Mouse (Mus musculus): ENCODE measurements around the gene Plpp1. TPM values are rescaled to one million over a fixed set of nuclear protein-coding genes. Genes with fewer than 3 reads are reported as not detected.
A peak's percentile ranks its signal among the peaks of the same experiment; 100 is the strongest.

Plpp1 gene
- polyA plus RNA-seq, 1 experiment from 2014 or later: 38.0 TPM

DNA sequence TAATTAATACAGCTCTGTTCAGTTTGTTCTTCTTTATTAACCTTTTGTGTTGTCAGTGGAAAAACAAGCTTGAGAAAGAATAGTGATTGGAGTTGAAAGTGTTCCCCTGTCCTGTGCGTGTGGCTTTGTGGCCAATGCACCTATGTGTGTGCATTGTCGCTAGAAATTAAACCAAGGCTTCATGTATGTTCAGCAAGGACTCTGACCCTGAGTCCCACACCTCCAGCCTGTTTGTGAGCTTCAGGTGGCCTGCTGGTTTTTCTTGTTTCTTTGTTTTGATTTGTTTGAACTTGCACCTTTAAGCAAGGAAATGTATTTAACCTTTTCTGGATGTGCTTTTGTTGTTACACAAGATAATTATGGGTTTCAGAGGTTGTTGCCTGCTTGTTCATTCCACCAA, 29.0 kb downstream of the Plpp1 start:
- WGBS: 92% methylated on average over 2 of the region's 2 CpGs
- no peaks in the 10 kb centered on the region for H3K27me3 ChIP-seq
- no peak overlapping the region for H3K27ac ChIP-seq (replicated peaks)
- H3K9me3 ChIP-seq: no peaks in the 10 kb centered on the region
- H3K4me1 ChIP-seq: peaks cover 9% of the 10 kb centered on the region
- no peak overlapping the region for H3K4me2 ChIP-seq (replicated peaks)
- H3K36me3 ChIP-seq: no peaks in the 10 kb centered on the region
- no peak for ATAC-seq (replicated peaks)
- H3K4me3 ChIP-seq: no peak overlapping the region
- no peak overlapping the region for H3K9ac ChIP-seq (replicated peaks)

DNA sequence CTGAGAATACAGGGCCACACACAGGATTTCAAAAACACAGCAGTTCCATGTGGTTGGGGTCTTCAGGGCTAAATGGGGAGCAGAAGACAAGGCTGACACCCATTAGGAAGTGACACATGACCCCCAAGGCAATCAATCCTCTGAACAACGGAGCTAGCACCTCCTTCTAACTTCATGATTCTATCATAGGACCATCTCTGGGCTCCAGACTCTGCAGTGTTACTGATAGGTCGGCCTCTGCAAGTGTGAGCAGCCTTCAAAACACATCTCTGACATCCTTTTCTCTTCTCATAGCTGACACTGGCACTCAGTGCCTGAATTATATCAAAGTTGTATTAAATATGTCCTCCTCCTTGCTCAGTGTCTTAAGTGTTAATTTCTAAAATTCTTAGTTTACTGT, 32.0 kb downstream of the Plpp1 start:
- Histone ChIP-seq H3K36me3 (no peaks in the 10 kb centered on the region), H3K9ac (replicated peaks) (no peak overlapping the region)
- 65% methylated on average over 2 of the region's 2 CpGs for WGBS

DNA sequence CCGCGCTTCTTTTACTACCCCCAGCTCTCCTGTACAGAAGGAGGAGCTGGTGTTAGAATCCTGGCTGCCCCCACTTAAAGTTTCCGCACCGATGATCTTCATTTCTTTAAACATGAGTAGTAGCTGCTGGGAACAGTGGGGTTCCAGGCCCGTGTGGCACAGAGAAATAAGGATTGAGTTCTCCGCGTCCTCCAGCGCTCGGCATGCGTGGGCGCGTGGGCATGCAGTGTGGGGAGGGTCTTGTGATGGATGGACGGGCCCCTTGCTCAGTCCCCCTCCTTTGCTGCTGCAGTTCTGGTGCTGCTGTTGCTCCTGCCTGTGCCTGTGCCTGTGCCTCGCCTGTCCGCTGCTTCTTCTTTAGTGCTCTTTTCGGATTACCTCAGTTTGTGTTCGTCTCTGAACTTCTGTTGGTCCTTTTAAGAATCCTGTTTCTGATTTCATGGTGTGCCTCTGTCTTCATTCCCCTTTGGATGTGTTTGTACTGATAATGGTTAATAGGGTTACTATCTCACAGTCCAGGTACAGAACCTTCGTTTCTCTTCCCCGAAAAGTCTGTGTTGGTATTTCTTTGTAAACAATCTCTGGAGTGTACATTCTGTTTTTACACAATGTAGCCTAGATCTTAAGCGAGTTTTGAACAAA, 32.8 kb downstream of the Plpp1 start:
- H3K9ac ChIP-seq (replicated peaks): no peak overlapping the region
- 0 out of 2 replicates have a peak overlapping the region, but pooled peaks have one; percentile 3 for H3K4me2 ChIP-seq (replicated peaks)
- H3K4me3 ChIP-seq: no peak overlapping the region
- 49% methylated on average over 20 of the region's 20 CpGs for WGBS
- 0 out of 2 replicates have a peak, but pooled peaks have one; percentile 41 for ATAC-seq (replicated peaks)
- H3K4me1 ChIP-seq: peaks cover 15% of the 10 kb centered on the region
- H3K27ac ChIP-seq (replicated peaks): no peak overlapping the region
- no peaks in the 10 kb centered on the region for H3K36me3 ChIP-seq
- no peaks in the 10 kb centered on the region for H3K9me3 ChIP-seq
- no peaks in the 10 kb centered on the region for H3K27me3 ChIP-seq

More for the DNA sequence above, 32.0 kb downstream of the Plpp1 start:
- Histone ChIP-seq H3K9me3 (no peaks in the 10 kb centered on the region), H3K4me3 (no peak overlapping the region), H3K4me2 (replicated peaks) (no peak overlapping the region), H3K4me1 (peaks cover 15% of the 10 kb centered on the region), H3K27me3 (no peaks in the 10 kb centered on the region), H3K27ac (replicated peaks) (no peak overlapping the region)
- ATAC-seq (replicated peaks): no peak

DNA sequence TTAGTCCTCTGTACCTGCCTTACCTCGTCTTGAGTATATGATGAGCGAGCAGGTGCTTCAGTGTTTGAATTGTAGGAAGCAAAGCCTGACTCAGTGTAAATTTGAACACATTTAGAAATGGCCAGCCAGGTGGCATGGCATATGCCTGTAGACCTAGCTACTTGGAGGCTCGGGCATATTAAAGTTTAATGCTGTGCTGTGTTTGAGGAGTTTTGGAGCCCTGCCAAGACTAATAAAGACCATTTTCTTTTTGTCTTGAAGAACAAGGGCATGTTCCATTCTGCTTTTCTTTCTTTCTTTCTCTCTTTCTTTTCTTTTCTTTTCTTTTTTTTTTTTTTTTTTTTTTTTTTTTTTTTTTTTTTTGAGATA, 33.3 kb downstream of the Plpp1 start:
- Histone ChIP-seq H3K36me3 (no peaks in the 10 kb centered on the region), H3K4me2 (replicated peaks) (no peak overlapping the region), H3K27me3 (no peaks in the 10 kb centered on the region), H3K4me3 (no peak overlapping the region), H3K4me1 (peaks cover 15% of the 10 kb centered on the region), H3K9me3 (no peaks in the 10 kb centered on the region), H3K27ac (replicated peaks) (no peak overlapping the region), H3K9ac (replicated peaks) (no peak overlapping the region)
- WGBS: 45% methylated on average over 3 of the region's 3 CpGs
- ATAC-seq (replicated peaks): no peak; the same call in 1 of the 2 replicates

DNA sequence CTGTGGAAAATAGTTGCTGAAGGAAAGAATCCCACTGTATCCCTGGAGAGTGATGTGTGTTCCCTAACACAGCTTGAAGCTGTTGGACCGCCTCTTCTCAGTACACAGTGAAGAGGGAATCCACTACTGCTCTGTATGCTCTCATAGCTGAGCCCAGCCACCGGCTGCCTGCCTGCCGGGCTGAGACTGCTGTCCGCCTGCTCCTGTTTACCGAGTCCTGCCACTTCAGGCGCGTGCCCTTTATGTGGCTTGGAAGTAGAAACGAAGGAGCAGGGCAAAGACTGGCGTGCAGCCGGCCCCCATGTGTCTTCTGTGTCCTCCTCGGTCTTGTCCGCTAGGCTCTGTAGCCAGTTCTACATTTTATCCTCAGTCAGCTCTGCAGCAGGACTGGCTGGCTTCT, 34.5 kb downstream of the Plpp1 start:
- 29% methylated on average over 12 of the region's 12 CpGs for WGBS
- H3K27me3 ChIP-seq: no peaks in the 10 kb centered on the region
- H3K27ac ChIP-seq (replicated peaks): no peak overlapping the region
- H3K9ac ChIP-seq (replicated peaks): no peak overlapping the region
- ATAC-seq (replicated peaks): no peak
- H3K36me3 ChIP-seq: no peaks in the 10 kb centered on the region
- H3K4me3 ChIP-seq: no peak overlapping the region
- peaks cover 15% of the 10 kb centered on the region for H3K4me1 ChIP-seq
- H3K4me2 ChIP-seq (replicated peaks): no peak overlapping the region
- H3K9me3 ChIP-seq: no peaks in the 10 kb centered on the region

DNA sequence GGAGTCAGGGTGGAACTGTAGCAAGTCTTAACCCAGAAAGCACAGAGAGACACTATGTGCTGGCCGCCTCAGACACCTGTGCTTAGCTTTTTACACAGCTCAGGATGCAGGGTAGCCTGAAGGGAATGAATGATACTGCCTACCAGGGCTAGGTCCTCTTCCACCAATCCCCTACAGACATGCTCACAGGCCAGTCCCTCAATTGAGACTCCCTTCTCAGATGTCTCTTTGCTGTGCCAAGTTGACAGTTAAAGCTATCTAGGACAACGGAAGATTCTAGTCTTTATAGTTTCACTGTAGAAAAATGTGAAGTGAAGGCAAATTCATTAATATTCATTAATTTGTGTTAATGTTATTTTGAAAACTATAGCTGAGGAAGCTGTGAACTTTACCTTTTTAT, 36.4 kb downstream of the Plpp1 start:
- H3K4me1 ChIP-seq: peaks cover 20% of the 10 kb centered on the region

DNA sequence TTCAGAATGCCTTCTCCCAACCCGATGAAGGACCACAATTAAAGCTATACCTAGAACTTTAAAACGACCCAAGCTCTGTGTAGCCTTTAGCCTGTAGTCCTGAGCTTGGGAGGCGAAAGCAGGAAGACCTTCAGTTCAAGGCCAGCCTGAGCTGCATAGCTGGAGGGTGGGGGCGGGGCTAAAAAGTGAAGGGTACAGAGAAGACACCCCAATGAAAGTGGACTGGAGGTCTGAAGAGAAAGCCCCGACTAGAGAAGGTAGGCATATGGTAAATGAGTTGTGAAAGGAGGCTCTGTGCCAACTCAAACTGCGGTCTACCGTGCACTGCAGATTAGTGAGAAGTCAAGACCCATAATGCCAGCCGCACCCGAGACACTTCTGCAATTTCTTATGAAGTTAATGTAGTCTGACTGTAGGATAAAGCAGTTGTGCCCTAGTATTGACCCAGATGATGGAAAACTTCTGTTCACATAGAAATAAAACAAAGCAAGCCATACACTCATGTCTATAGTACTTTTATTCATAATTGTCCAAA, 37.1 kb downstream of the Plpp1 start:
- Histone ChIP-seq H3K27ac (replicated peaks) (no peak overlapping the region), H3K4me3 (no peak overlapping the region), H3K9me3 (no peaks in the 10 kb centered on the region)

More for the DNA sequence above, 36.4 kb downstream of the Plpp1 start:
- Histone ChIP-seq H3K4me3 (no peak overlapping the region), H3K36me3 (no peaks in the 10 kb centered on the region), H3K9me3 (no peaks in the 10 kb centered on the region), H3K9ac (replicated peaks) (no peak overlapping the region), H3K27me3 (no peaks in the 10 kb centered on the region), H3K27ac (replicated peaks) (no peak overlapping the region), H3K4me2 (replicated peaks) (no peak overlapping the region)
- 83% methylated on average over 2 of the region's 2 CpGs for WGBS
- no peak for ATAC-seq (replicated peaks)

DNA sequence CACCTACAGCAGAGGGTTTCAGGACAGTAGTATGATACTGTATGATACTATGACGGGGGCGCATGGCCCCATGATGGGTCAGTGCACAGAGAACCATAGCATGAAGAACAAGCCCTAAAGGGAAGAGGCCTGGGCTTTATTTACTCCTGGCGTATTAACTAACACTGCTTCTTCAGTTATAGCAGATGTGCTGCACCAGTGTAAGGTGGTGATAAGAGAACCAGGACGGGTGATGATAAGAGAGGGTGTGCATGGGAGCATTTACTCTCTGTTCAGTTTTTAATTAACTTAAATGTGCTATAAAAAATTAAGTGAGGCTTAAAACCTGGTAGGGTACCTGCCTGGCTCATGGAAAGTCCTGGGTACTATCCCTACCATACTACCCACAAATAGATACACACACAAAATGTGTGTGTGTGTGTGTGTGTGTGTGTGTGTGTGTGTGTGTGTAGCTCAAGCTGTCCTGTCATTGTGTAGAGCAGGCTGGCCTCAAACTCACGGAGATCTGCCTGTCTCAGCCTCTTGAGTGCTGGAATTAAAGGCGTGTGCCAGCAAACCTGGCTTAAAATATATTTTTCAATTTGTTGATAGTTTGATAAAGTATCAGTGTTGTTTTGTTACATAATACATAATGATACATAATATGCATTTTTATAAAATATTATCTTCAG, 38.1 kb downstream of the Plpp1 start:
- H3K4me2 ChIP-seq (replicated peaks): no peak overlapping the region
- peaks cover 14% of the 10 kb centered on the region for H3K4me1 ChIP-seq
- H3K27ac ChIP-seq (replicated peaks): no peak overlapping the region
- H3K9ac ChIP-seq (replicated peaks): no peak overlapping the region
- H3K9me3 ChIP-seq: no peaks in the 10 kb centered on the region
- 94% methylated on average over 6 of the region's 6 CpGs for WGBS
- no peaks in the 10 kb centered on the region for H3K36me3 ChIP-seq
- H3K27me3 ChIP-seq: no peaks in the 10 kb centered on the region
- H3K4me3 ChIP-seq: no peak overlapping the region
- no peak for ATAC-seq (replicated peaks)

More for the DNA sequence above, 37.1 kb downstream of the Plpp1 start:
- Histone ChIP-seq H3K27me3 (no peaks in the 10 kb centered on the region), H3K4me2 (replicated peaks) (no peak overlapping the region), H3K36me3 (no peaks in the 10 kb centered on the region), H3K4me1 (peaks cover 20% of the 10 kb centered on the region), H3K9ac (replicated peaks) (no peak overlapping the region)
- ATAC-seq (replicated peaks): no peak
- 80% methylated on average over 9 of the region's 9 CpGs for WGBS

DNA sequence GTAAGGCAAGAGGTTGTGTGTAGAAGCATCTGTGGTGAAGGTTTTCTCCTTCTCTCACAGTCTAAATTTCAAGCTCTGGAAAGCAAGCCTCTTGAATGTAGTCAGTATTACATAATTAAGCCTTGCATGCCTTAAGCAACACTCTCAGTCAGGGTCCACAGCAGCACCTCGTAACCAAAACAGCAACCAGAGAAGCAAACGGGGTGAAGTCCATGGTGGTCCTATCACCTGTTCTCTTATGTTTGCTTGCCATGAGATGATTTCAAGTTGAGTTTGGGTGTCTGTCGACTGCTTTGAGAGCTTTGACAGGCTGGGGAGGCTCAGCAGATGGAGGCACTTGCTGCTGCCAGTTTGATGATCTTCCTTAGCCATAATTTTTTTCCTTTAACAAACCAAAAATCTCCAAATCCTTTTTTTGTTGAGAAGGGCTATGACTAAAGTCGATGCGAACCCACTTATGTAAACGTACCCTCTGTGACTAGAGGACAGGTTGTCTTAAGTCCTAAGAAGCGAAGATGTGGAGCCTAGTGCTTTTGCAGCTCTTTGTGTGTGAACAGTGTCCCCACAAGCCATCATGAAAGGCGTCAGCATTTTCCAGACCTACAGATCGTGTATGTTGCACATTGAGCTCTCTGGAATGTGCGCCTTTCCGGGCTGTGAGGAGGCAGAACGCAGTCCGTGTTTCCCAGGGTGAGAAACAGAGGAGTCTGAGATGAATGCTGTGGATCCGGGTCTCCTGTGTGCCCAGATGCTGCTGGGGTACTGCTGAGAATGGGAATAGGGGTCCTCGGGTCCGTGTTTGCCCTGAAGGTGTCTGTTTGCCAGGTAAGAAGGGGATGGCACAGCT, 39.9 kb downstream of the Plpp1 start:
- no peaks in the 10 kb centered on the region for H3K27me3 ChIP-seq
- 77% methylated on average over 16 of the region's 16 CpGs for WGBS
- H3K9ac ChIP-seq (replicated peaks): no peak overlapping the region
- no peak; the same call in none of the 2 replicates for ATAC-seq (replicated peaks)
- H3K4me3 ChIP-seq: no peak overlapping the region
- H3K4me2 ChIP-seq (replicated peaks): no peak overlapping the region
- H3K9me3 ChIP-seq: no peaks in the 10 kb centered on the region
- peaks cover 4% of the 10 kb centered on the region for H3K36me3 ChIP-seq
- peak overlapping the region; percentile 52 for H3K27ac ChIP-seq (replicated peaks)
- H3K4me1 ChIP-seq: peaks cover 5% of the 10 kb centered on the region; the same call in 1 of the 2 replicates

DNA sequence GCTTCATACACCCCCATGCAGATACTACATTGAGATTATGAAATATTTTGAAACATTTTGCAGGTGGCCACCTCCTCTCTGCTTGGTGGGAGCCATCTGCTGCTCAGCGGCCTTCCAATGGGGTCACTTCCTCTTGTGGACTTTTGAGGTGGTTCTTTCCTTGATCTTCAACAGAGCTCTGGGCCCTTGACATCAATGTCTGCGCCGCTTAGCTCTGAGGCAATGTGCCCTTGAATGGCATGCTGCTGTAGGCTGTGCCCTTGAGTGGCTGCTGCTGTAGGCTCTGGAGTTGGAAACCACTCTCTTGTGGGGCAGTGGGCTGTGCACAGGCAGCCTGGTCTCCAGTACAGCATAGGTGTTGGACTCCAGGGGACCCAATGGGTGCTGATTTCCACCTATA, 45.3 kb downstream of the Plpp1 start:
- Histone ChIP-seq H3K4me3 (no peak overlapping the region), H3K36me3 (peaks cover 4% of the 10 kb centered on the region), H3K27ac (replicated peaks) (no peak overlapping the region), H3K9me3 (no peaks in the 10 kb centered on the region), H3K4me2 (replicated peaks) (no peak overlapping the region), H3K9ac (replicated peaks) (no peak overlapping the region), H3K27me3 (no peaks in the 10 kb centered on the region), H3K4me1 (0 out of 2 replicates have a peak, but pooled peaks cover under 1% of the 10 kb centered on the region)
- ATAC-seq (replicated peaks): no peak
- WGBS: 98% methylated on average over 3 of the region's 3 CpGs

DNA sequence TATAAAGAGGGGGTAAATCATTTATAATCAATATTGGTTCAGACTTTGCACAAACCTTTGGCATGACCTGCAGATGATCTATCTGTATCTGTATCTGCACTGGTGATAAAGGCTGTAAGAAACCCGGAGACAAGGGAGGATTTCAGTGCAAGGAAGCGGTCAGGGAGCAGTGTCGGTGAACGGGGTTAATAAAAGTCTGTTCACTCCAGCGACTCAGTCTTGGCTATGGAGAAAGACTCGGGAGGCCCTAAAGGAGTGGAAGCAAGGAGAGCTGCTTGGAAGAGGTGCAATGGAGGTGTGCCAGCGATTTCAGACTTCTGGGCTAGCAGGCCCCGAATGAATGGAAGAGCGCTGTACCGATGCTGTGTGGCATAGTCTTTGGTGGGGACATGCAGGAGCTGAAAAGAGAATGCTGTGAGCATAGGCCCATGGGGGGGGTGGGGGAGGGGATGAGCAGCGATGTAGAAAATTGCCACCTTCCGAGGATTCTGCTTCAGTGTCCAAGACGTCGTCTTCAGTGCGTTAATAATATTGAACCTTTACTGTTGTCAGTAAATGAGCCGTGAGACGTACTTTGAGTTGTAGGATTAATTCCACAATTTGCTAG, 53.2 kb downstream of the Plpp1 start:
- Histone ChIP-seq H3K4me3 (no peak overlapping the region), H3K9me3 (no peaks in the 10 kb centered on the region), H3K4me2 (replicated peaks) (no peak overlapping the region), H3K9ac (replicated peaks) (no peak overlapping the region), H3K27me3 (no peaks in the 10 kb centered on the region), H3K36me3 (0 out of 2 replicates have a peak, but pooled peaks cover 5% of the 10 kb centered on the region), H3K4me1 (0 out of 2 replicates have a peak, but pooled peaks cover 3% of the 10 kb centered on the region), H3K27ac (replicated peaks) (no peak overlapping the region)
- ATAC-seq (replicated peaks): peak; percentile 57; the same call in 1 of the 2 replicates
- 15% methylated on average over 17 of the region's 17 CpGs for WGBS

Data from forebrain, embryonic 15.5 days (tissue).